Mouse (Mus musculus): Measurements from ENCODE around the gene Filip1.

Filip1 gene

GRCm38 (mm10) chr9:79827072-79827471 lies 185.6 kb downstream of the Filip1 start:
- DNase-seq (ENCODE audit: low read depth, low spot score): no peak

GRCm38 (mm10) chr9:79825526-79825925 lies 187.1 kb downstream of the Filip1 start:
- DNase-seq (ENCODE audit: low read depth, low spot score): no peak

- DNase-seq (ENCODE audit: low read depth, low spot score): no peak
Measured at GRCm38 (mm10) chr9:79823856-79824255, 188.8 kb downstream of the Filip1 start.

- peak; percentile 28 for DNase-seq (ENCODE audit: low read depth, low spot score)
Measured at GRCm38 (mm10) chr9:79823438-79823837, 189.2 kb downstream of the Filip1 start.

GRCm38 (mm10) chr9:79816464-79816863 lies 196.2 kb downstream of the Filip1 start:
- DNase-seq (ENCODE audit: low read depth, low spot score): no peak

GRCm38 (mm10) chr9:79816013-79816412 lies 196.6 kb downstream of the Filip1 start:
- no peak for DNase-seq (ENCODE audit: low read depth, low spot score)

GRCm38 (mm10) chr9:79814592-79814991 lies 198.1 kb downstream of the Filip1 start:
- DNase-seq (ENCODE audit: low read depth, low spot score): no peak

- DNase-seq (ENCODE audit: low read depth, low spot score): no peak
Measured at GRCm38 (mm10) chr9:79810969-79811902, 201.4 kb downstream of the Filip1 start.

GRCm38 (mm10) chr9:79810534-79810933 lies 202.1 kb downstream of the Filip1 start:
- no peak for DNase-seq (ENCODE audit: low read depth, low spot score)

GRCm38 (mm10) chr9:79809411-79809810 lies 203.2 kb downstream of the Filip1 start:
- DNase-seq (ENCODE audit: low read depth, low spot score): no peak

GRCm38 (mm10) chr9:79807178-79807577 lies 205.5 kb downstream of the Filip1 start:
- no peak for DNase-seq (ENCODE audit: low read depth, low spot score)

- DNase-seq (ENCODE audit: low read depth, low spot score): peak; percentile 43
Measured at GRCm38 (mm10) chr9:79806317-79807075, 206.2 kb downstream of the Filip1 start.

GRCm38 (mm10) chr9:79805426-79805825 lies 207.2 kb downstream of the Filip1 start:
- no peak for DNase-seq (ENCODE audit: low read depth, low spot score)

GRCm38 (mm10) chr9:79796461-79797135 lies 216.1 kb downstream of the Filip1 start:
- DNase-seq (ENCODE audit: low read depth, low spot score): no peak

GRCm38 (mm10) chr9:79795076-79795475 lies 217.6 kb downstream of the Filip1 start:
- DNase-seq (ENCODE audit: low read depth, low spot score): no peak

- peak; percentile 97 for DNase-seq (ENCODE audit: low read depth, low spot score)
Measured at GRCm38 (mm10) chr9:79792841-79793835, 219.5 kb downstream of the Filip1 start, which contains the start of gene Tmem30a. Gene Tmem30a (minus strand): TSS chr9:79793507.

GRCm38 (mm10) chr9:79785794-79786085 lies 226.9 kb downstream of the Filip1 start:
- no peak for DNase-seq (ENCODE audit: low read depth, low spot score)

GRCm38 (mm10) chr9:79784934-79785793 lies 227.5 kb downstream of the Filip1 start:
- no peak for DNase-seq (ENCODE audit: low read depth, low spot score)

GRCm38 (mm10) chr9:79784439-79784838 lies 228.2 kb downstream of the Filip1 start:
- DNase-seq (ENCODE audit: low read depth, low spot score): no peak

GRCm38 (mm10) chr9:79779354-79779753 lies 233.3 kb downstream of the Filip1 start:
- DNase-seq (ENCODE audit: low read depth, low spot score): peak; percentile 13
